Mouse (Mus musculus) liver, adult (tissue): ENCODE data around the gene Smc1b.

ENCODE experiments used
- GATA4 ChIP-seq: IDR thresholded peaks from 2 replicates; pipeline ENCODE4 v1.6.1; 2014; ENCODE audit warnings: mild to moderate bottlenecking, low read length; ENCODE audit not compliant: insufficient replicate concordance

Gene Smc1b

GRCm38 (mm10) chr15:85131275-85132192 lies at the start of gene Smc1b, which contains the start of gene Ribc2:
Smc1b (minus strand) TSS chr15:85131964.
Ribc2 (plus strand) TSS chr15:85132078.
- no peak for TF ChIP-seq GATA4

GRCm38 (mm10) chr15:85180368-85180767 lies 48.6 kb upstream of the Smc1b start:
- no peak for TF ChIP-seq GATA4

GRCm38 (mm10) chr15:85179528-85180180 lies 47.9 kb upstream of the Smc1b start:
- no peak for TF ChIP-seq GATA4

GRCm38 (mm10) chr15:85178172-85178571 lies 46.4 kb upstream of the Smc1b start:
- TF ChIP-seq GATA4 = no peak

GRCm38 (mm10) chr15:85177576-85177975 lies 45.8 kb upstream of the Smc1b start:
- TF ChIP-seq GATA4 = no peak

- no peak for TF ChIP-seq GATA4
These were observed 42.3 kb upstream of the Smc1b start for GRCm38 (mm10) chr15:85174060-85174459.

- no peak for TF ChIP-seq GATA4
These were observed 41.7 kb upstream of the Smc1b start for GRCm38 (mm10) chr15:85173425-85173824.

GRCm38 (mm10) chr15:85172054-85172453 lies 40.3 kb upstream of the Smc1b start:
- no peak for TF ChIP-seq GATA4

- no peak for TF ChIP-seq GATA4
These were observed 35.4 kb upstream of the Smc1b start for GRCm38 (mm10) chr15:85167086-85167679.

- no peak for TF ChIP-seq GATA4
These were observed 34.7 kb upstream of the Smc1b start for GRCm38 (mm10) chr15:85166433-85166933.

GRCm38 (mm10) chr15:85162693-85163663 lies 31.2 kb upstream of the Smc1b start:
- TF ChIP-seq GATA4 = no peak

GRCm38 (mm10) chr15:85161416-85161815 lies 29.7 kb upstream of the Smc1b start:
- no peak for TF ChIP-seq GATA4

- no peak for TF ChIP-seq GATA4
These were observed 24.4 kb upstream of the Smc1b start for GRCm38 (mm10) chr15:85156198-85156597.

GRCm38 (mm10) chr15:85154091-85154490 lies 22.3 kb upstream of the Smc1b start:
- TF ChIP-seq GATA4 = no peak
